Mouse (Mus musculus) limb, embryonic 14.5 days (tissue): ENCODE data around the gene Atad1. TPM values are rescaled to one million over a fixed set of nuclear protein-coding genes. Genes with fewer than 3 reads are reported as not detected.
A peak's percentile ranks its signal among the peaks of the same experiment; 100 is the strongest.

Experiments
- ATAC-seq: fragments of 200-750 bp; cut with Nextera tagmentation; 2 replicates; pipeline ENCODE4 v1.8.0; 2017; ENCODE audit warnings: low read depth, moderate number of reproducible peaks, moderate TSS enrichment; ENCODE audit not compliant: low FRiP score
- DNase-seq: peaks from one replicate; pipeline ENCODE4 v3.0.0-alpha.2; 2015; ENCODE audit warnings: low spot score
- H3K27ac ChIP-seq: fragments of 300-500 bp; sonication (generic); replicated peaks from 2 replicates; pipeline ENCODE4 v1.5.1; 2014; ENCODE audit warnings: low read depth, mild to moderate bottlenecking, low read length, moderate library complexity, mixed read lengths
- H3K27me3 ChIP-seq: fragments of 300-500 bp; sonication (generic); 2 replicates; pipeline ENCODE4 v1.6.1; 2014; ENCODE audit warnings: low read length, mixed read lengths; ENCODE audit not compliant: control insufficient read depth, insufficient read depth
- H3K36me3 ChIP-seq: fragments of 300-500 bp; sonication (generic); 2 replicates; pipeline ENCODE4 v1.6.1; 2014; ENCODE audit warnings: mild to moderate bottlenecking, low read length, moderate library complexity, mixed read lengths; ENCODE audit not compliant: control insufficient read depth, insufficient read depth
- H3K4me1 ChIP-seq: fragments of 300-500 bp; sonication (generic); 2 replicates; pipeline ENCODE4 v1.6.1; 2014; ENCODE audit warnings: antibody characterized with exemption, low read length, mixed read lengths; ENCODE audit not compliant: control insufficient read depth, insufficient read depth
- H3K4me2 ChIP-seq: fragments of 300-500 bp; sonication (generic); replicated peaks from 2 replicates; pipeline ENCODE4 v1.6.1; 2014; ENCODE audit warnings: low read depth, mild to moderate bottlenecking, low read length, moderate library complexity; ENCODE audit not compliant: severe bottlenecking
- H3K4me3 ChIP-seq: fragments of 300-500 bp; sonication (generic); replicated peaks from 2 replicates; pipeline ENCODE4 v1.5.1; 2014; ENCODE audit warnings: low read length
- H3K9ac ChIP-seq: fragments of 300-500 bp; sonication (generic); 2 replicates; pipeline ENCODE4 v1.6.1; 2014; ENCODE audit warnings: mild to moderate bottlenecking, low read depth, low read length, moderate library complexity; ENCODE audit not compliant: severe bottlenecking
- H3K9me3 ChIP-seq: fragments of 300-500 bp; sonication (generic); 2 replicates; pipeline ENCODE4 v1.6.1; 2016; ENCODE audit warnings: low read length; ENCODE audit not compliant: control insufficient read depth
- POLR2A ChIP-seq: fragments of 200-500 bp; IDR thresholded peaks from 2 replicates; pipeline ENCODE4 v1.8.0; 2012; ENCODE audit warnings: inconsistent platforms, mild to moderate bottlenecking, moderate library complexity, borderline replicate concordance; ENCODE audit not compliant: insufficient read depth, insufficient read length; ENCODE audit errors: extremely low read depth
- WGBS: fragments of 180-500 bp; shearing (Covaris S2); extraction: QIAGEN DNeasy Blood & Tissue Kit; methylation state at CpG from one replicate; pipeline ENCODE4 v1.1.7; 2014; 5-methylcytosine and 5-hydroxymethylcytosine counted together
- polyA plus RNA-seq, 2 experiments: library from polyadenylated mRNA; depleted of rRNA in 1 of 2; stranded (reverse) in 1 of 2; unstranded in 1 of 2; fragments of >200 nt; fragmentation: Nextera tagmentation in 1 of 2; extraction: Ambion mirVana in 1 of 2; gene quantifications; 2 replicates each; pipeline versions ENCODE4 v1.2.1 to v1.2.3; 2012 to 2014

Atad1 gene
- polyA plus RNA-seq, 2 experiments: 38.5 to 62.5 TPM

GRCm38 (mm10) chr19:32715201-32715600 lies 24.4 kb downstream of the Atad1 start:
- Histone ChIP-seq H3K27ac (no peak overlapping the region), H3K4me2 (no peak overlapping the region), H3K4me3 (no peak overlapping the region), H3K4me1 (0 out of 2 replicates have a peak, but pooled peaks cover 4% of the 10 kb centered on the region), H3K9me3 (no peaks in the 10 kb centered on the region), H3K27me3 (no peaks in the 10 kb centered on the region), H3K36me3 (no peaks in the 10 kb centered on the region), H3K9ac (no peak overlapping the region)
- DNase-seq: peak; percentile 70
- WGBS: 7% methylated on average over 3 of the region's 3 CpGs
- no peak for TF ChIP-seq POLR2A
- peak; percentile 45; the same call in 1 of the 2 replicates for ATAC-seq

GRCm38 (mm10) chr19:32713471-32713870 lies 26.1 kb downstream of the Atad1 start:
- ATAC-seq (no peak), DNase-seq (no peak)
- WGBS: 91% methylated on average over 3 of the region's 3 CpGs
- Histone ChIP-seq H3K9ac (no peak overlapping the region), H3K27ac (no peak overlapping the region), H3K4me2 (no peak overlapping the region), H3K4me1 (0 out of 2 replicates have a peak, but pooled peaks cover 4% of the 10 kb centered on the region), H3K4me3 (no peak overlapping the region), H3K9me3 (no peaks in the 10 kb centered on the region), H3K36me3 (peaks cover 5% of the 10 kb centered on the region; the same call in 1 of the 2 replicates), H3K27me3 (no peaks in the 10 kb centered on the region)
- TF ChIP-seq POLR2A: no peak

GRCm38 (mm10) chr19:32712588-32713042 lies 27.0 kb downstream of the Atad1 start:
- peak overlapping the region; percentile 90 for H3K9ac ChIP-seq
- H3K4me3 ChIP-seq: peak overlapping the region; percentile 95
- H3K27ac ChIP-seq: no peak overlapping the region
- H3K27me3 ChIP-seq: no peaks in the 10 kb centered on the region
- no peak for TF ChIP-seq POLR2A
- H3K4me2 ChIP-seq: peak overlapping the region; percentile 61
- no peaks in the 10 kb centered on the region for H3K9me3 ChIP-seq
- H3K4me1 ChIP-seq: 0 out of 2 replicates have a peak, but pooled peaks cover 4% of the 10 kb centered on the region
- WGBS: 1% methylated on average over 11 of the region's 11 CpGs
- peaks cover 5% of the 10 kb centered on the region; the same call in 1 of the 2 replicates for H3K36me3 ChIP-seq
- peak; percentile 82 for ATAC-seq
- peak; percentile 73 for DNase-seq

GRCm38 (mm10) chr19:32711761-32712541 lies 27.6 kb downstream of the Atad1 start:
- Histone ChIP-seq H3K4me3 (peak overlapping the region; percentile 95), H3K36me3 (peaks cover 5% of the 10 kb centered on the region; the same call in 1 of the 2 replicates), H3K27ac (peak overlapping the region; percentile 68), H3K4me1 (0 out of 2 replicates have a peak, but pooled peaks cover 4% of the 10 kb centered on the region), H3K9ac (peak overlapping the region; percentile 90), H3K4me2 (peak overlapping the region; percentile 61), H3K27me3 (no peaks in the 10 kb centered on the region), H3K9me3 (no peaks in the 10 kb centered on the region)
- peak; percentile 88; the same call in 1 of the 2 replicates for TF ChIP-seq POLR2A
- ATAC-seq: peak; percentile 96
- peak; percentile 92 for DNase-seq
- under 1% methylated on average over 63 of the region's 63 CpGs for WGBS

GRCm38 (mm10) chr19:32710288-32710687 lies 29.3 kb downstream of the Atad1 start:
- DNase-seq (peak; percentile 27), ATAC-seq (no peak)
- no peak overlapping the region for H3K4me3 ChIP-seq
- H3K27me3 ChIP-seq: no peaks in the 10 kb centered on the region
- TF ChIP-seq POLR2A: no peak
- WGBS: 64% methylated on average over 3 of the region's 3 CpGs
- no peak overlapping the region for H3K4me2 ChIP-seq
- 0 out of 2 replicates have a peak, but pooled peaks cover 4% of the 10 kb centered on the region for H3K4me1 ChIP-seq
- H3K27ac ChIP-seq: no peak overlapping the region
- no peaks in the 10 kb centered on the region for H3K9me3 ChIP-seq
- H3K9ac ChIP-seq: no peak overlapping the region
- peaks cover 15% of the 10 kb centered on the region for H3K36me3 ChIP-seq
